In the genomic region with DNA sequence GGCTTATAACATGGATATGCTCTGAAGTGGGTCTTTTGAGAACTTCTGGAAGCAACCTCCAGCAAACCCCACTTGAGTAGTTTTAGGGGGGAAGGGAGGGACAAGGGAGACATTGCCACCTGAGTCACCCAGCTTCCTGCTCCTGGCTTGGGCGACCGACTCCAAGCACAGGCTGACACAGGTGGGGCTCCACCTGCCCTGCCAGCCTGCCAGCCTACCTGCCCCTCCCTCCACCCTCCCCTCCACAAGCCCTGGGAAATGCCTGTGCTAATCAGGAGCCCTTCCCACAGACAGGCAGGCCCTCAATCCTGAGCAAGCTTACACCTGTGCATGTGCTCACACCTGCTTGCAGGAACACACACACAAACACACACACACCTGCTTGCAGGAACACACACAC, we compare ENCODE assay signal across 14 mouse cellular contexts. TPM values are rescaled to one million over a fixed set of nuclear protein-coding genes. Genes with fewer than 3 reads are reported as not detected.
DNase-seq lines count a peak whose midpoint lies in the region; ATAC-seq and TF ChIP-seq lines count a peak whose summit lies in the region.
"Had no signal": no experiment of that assay in that cellular context is flagged by ENCODE, and none has a peak within 500 bp of the region (broad histone marks: within the 10 kb centered on the region; RNA-seq: fewer than 3 reads in every experiment).

No protein-coding gene starts in this region.

- H3K4me1 ChIP-seq in hindbrain, embryonic 10.5 days (replicated peaks): peaks cover 32% of the 10 kb centered on the region
- peaks cover 2% of the 10 kb centered on the region; the same call in 1 of the 2 replicates for H3K4me1 ChIP-seq in hindbrain, embryonic 16.5 days (ENCODE audit: control insufficient read depth, insufficient read depth, low read depth, low read length)
- H3K4me1 ChIP-seq in heart, embryonic 16.5 days (ENCODE audit: control insufficient read depth, insufficient read depth, low read length): peaks cover 50% of the 10 kb centered on the region
- peaks cover 28% of the 10 kb centered on the region for H3K4me1 ChIP-seq in intestine, postnatal 0 days (replicated peaks; ENCODE audit: control insufficient read depth, insufficient read depth, low read length)
- H3K4me1 ChIP-seq: forebrain, embryonic 13.5 days had no signal

- H3K9ac ChIP-seq in hindbrain, embryonic 16.5 days (ENCODE audit: low read depth, low read length): no peak overlapping the region
- H3K9ac ChIP-seq in heart, embryonic 16.5 days (ENCODE audit: low read length): peak overlapping the region; percentile 16
- peak overlapping the region; percentile 12 for H3K9ac ChIP-seq in intestine, postnatal 0 days (ENCODE audit: low read depth, low read length)
- H3K9ac ChIP-seq: embryonic facial prominence, embryonic 12.5 days; forebrain, embryonic 13.5 days; midbrain, embryonic 15.5 days had no signal

- no peaks in the 10 kb centered on the region for H3K79me2 ChIP-seq in myocyte (ENCODE audit: control insufficient read depth, insufficient read depth)

- no peak overlapping the region for H3ac ChIP-seq in myocyte (ENCODE audit: control insufficient read depth, insufficient read length)

- H3K4me3 ChIP-seq in hindbrain, embryonic 10.5 days: no peak overlapping the region
- no peak overlapping the region for H3K4me3 ChIP-seq in hindbrain, embryonic 16.5 days (ENCODE audit: low read length)
- H3K4me3 ChIP-seq in heart, embryonic 16.5 days (ENCODE audit: low read length): no peak overlapping the region
- H3K4me3 ChIP-seq in intestine, postnatal 0 days (ENCODE audit: low read depth, low read length): no peak overlapping the region
- H3K4me3 ChIP-seq in myocyte: no peak overlapping the region
- H3K4me3 ChIP-seq: embryonic facial prominence, embryonic 12.5 days; forebrain, embryonic 13.5 days; left cerebral cortex, adult 2 months; midbrain, embryonic 15.5 days had no signal

- no peaks in the 10 kb centered on the region for H3K36me3 ChIP-seq in hindbrain, embryonic 10.5 days
- H3K36me3 ChIP-seq in hindbrain, embryonic 16.5 days (ENCODE audit: control insufficient read depth, insufficient read depth, low read length): no peaks in the 10 kb centered on the region
- H3K36me3 ChIP-seq in heart, embryonic 16.5 days (ENCODE audit: control insufficient read depth, insufficient read depth): no peaks in the 10 kb centered on the region
- no peaks in the 10 kb centered on the region for H3K36me3 ChIP-seq in intestine, postnatal 0 days (ENCODE audit: control insufficient read depth, insufficient read depth)
- no peaks in the 10 kb centered on the region for H3K36me3 ChIP-seq in myocyte (ENCODE audit: control insufficient read depth, insufficient read depth)
- H3K36me3 ChIP-seq: midbrain, embryonic 15.5 days had no signal

- H3K9me3 ChIP-seq in hindbrain, embryonic 10.5 days: no peaks in the 10 kb centered on the region
- H3K9me3 ChIP-seq in hindbrain, embryonic 16.5 days (ENCODE audit: control insufficient read depth, low read length): no peaks in the 10 kb centered on the region
- H3K9me3 ChIP-seq in heart, embryonic 16.5 days (replicated peaks; ENCODE audit: control insufficient read depth, low read length): no peaks in the 10 kb centered on the region
- no peaks in the 10 kb centered on the region for H3K9me3 ChIP-seq in intestine, postnatal 0 days (ENCODE audit: control insufficient read depth)
- H3K9me3 ChIP-seq: embryonic facial prominence, embryonic 12.5 days; forebrain, embryonic 13.5 days; midbrain, embryonic 15.5 days had no signal

- no peak for DNase-seq in hindbrain, embryonic 10.5 days (ENCODE audit: low spot score)
- DNase-seq in c-Kit-positive CD71-positive TER-119-positive erythroid progenitor cells, embryonic 14.5 days (ENCODE audit: low spot score): no peak
- DNase-seq: cerebellum, adult 8-10 months; gastrocnemius, postnatal 36 days; right cerebral cortex, postnatal 14 days had no signal

- peaks cover 8% of the 10 kb centered on the region; the same call in 1 of the 2 replicates for H3K27me3 ChIP-seq in hindbrain, embryonic 10.5 days (ENCODE audit: insufficient read depth, poor library complexity, severe bottlenecking)
- H3K27me3 ChIP-seq in hindbrain, embryonic 16.5 days (replicated peaks; ENCODE audit: control insufficient read depth, insufficient read depth, low read length): no peaks in the 10 kb centered on the region
- H3K27me3 ChIP-seq in heart, embryonic 16.5 days (ENCODE audit: control insufficient read depth, insufficient read depth, low read length): no peaks in the 10 kb centered on the region
- no peaks in the 10 kb centered on the region for H3K27me3 ChIP-seq in intestine, postnatal 0 days (replicated peaks; ENCODE audit: control insufficient read depth, insufficient read depth, low read length)
- H3K27me3 ChIP-seq in myocyte (ENCODE audit: control insufficient read depth, insufficient read depth, insufficient read length): no peaks in the 10 kb centered on the region
- H3K27me3 ChIP-seq: embryonic facial prominence, embryonic 12.5 days; midbrain, embryonic 15.5 days had no signal

- H3K4me2 ChIP-seq in hindbrain, embryonic 16.5 days (ENCODE audit: low read length): no peak overlapping the region
- H3K4me2 ChIP-seq in heart, embryonic 16.5 days (ENCODE audit: low read depth, low read length): peak overlapping the region; percentile 34
- no peak overlapping the region for H3K4me2 ChIP-seq in intestine, postnatal 0 days (replicated peaks; ENCODE audit: low read depth)
- peak overlapping the region; percentile 35 for H3K4me2 ChIP-seq in myocyte (ENCODE audit: low read depth)
- H3K4me2 ChIP-seq: embryonic facial prominence, embryonic 12.5 days; forebrain, embryonic 13.5 days; midbrain, embryonic 15.5 days had no signal

- TF ChIP-seq CTCF in intestine, postnatal 0 days (IDR thresholded peaks at IDR 0.05; ENCODE audit: low read depth): no peak

- H3K27ac ChIP-seq in hindbrain, embryonic 10.5 days: 0 out of 2 replicates have a peak overlapping the region, but pooled peaks have one; percentile 41
- H3K27ac ChIP-seq in hindbrain, embryonic 16.5 days (ENCODE audit: low read depth, low read length): no peak overlapping the region
- peak overlapping the region; percentile 95 for H3K27ac ChIP-seq in heart, embryonic 16.5 days (ENCODE audit: low read length)
- peak overlapping the region; percentile 35; the same call in 1 of the 2 replicates for H3K27ac ChIP-seq in intestine, postnatal 0 days (ENCODE audit: low read depth, low read length)
- H3K27ac ChIP-seq: embryonic facial prominence, embryonic 12.5 days; forebrain, embryonic 13.5 days; left cerebral cortex, adult 2 months; midbrain, embryonic 15.5 days had no signal

- 81% methylated on average over 2 of the region's 2 CpGs for WGBS in hindbrain, embryonic 10.5 days
- WGBS in hindbrain, embryonic 16.5 days: 83% methylated on average over 2 of the region's 2 CpGs
- WGBS in heart, embryonic 16.5 days: 39% methylated on average over 2 of the region's 2 CpGs
- WGBS in intestine, postnatal 0 days: 35% methylated on average over 2 of the region's 2 CpGs

- no peak for TF ChIP-seq POLR2A in myocyte (IDR thresholded peaks at IDR 0.05; ENCODE audit: insufficient read length, low read depth)

- ATAC-seq in hindbrain, embryonic 16.5 days: no peak
- ATAC-seq in heart, embryonic 16.5 days (replicated peaks; ENCODE audit: extremely low read depth, insufficient read depth, low FRiP score): no peak
- ATAC-seq in intestine, postnatal 0 days: peak; percentile 36
- no peak for ATAC-seq in monocyte, adult 5-6 weeks (replicated peaks; ENCODE audit: insufficient number of reproducible peaks, low FRiP score, low TSS enrichment, poor library complexity, severe bottlenecking)
- ATAC-seq: forebrain, embryonic 13.5 days; midbrain, embryonic 15.5 days had no signal

RNA-seq across cellular contexts. Expression of a gene that starts 5.1 kb away (rescaled TPM):
- 45.0 and 53.6 TPM in 2 replicates for polyA plus RNA-seq in hindbrain, embryonic 10.5 days (2016; fragmentation: Nextera tagmentation; extraction: Ambion mirVana)
- 68.8 and 77.7 TPM in 2 replicates for polyA plus RNA-seq in hindbrain, embryonic 16.5 days (2015; fragmentation: Nextera tagmentation; extraction: Ambion mirVana)
- polyA plus RNA-seq in heart, embryonic 16.5 days (2015; fragmentation: Nextera tagmentation; extraction: Ambion mirVana): 140 and 155 TPM in 2 replicates
- polyA plus RNA-seq in intestine, postnatal 0 days (2015; fragmentation: Nextera tagmentation; extraction: Ambion mirVana): 102 and 103 TPM in 2 replicates
- polyA plus RNA-seq in myocyte (2012; fragmentation: generic; extraction: Trizol): 161 TPM
- total RNA-seq in monocyte, adult 5-6 weeks (2017): 14.7 to 28.8 TPM (median 21.2 TPM) in 3 replicates

RNA-seq across cellular contexts. Expression of a gene that starts 12.0 kb away (rescaled TPM):
- polyA plus RNA-seq in hindbrain, embryonic 10.5 days (2016; fragmentation: Nextera tagmentation; extraction: Ambion mirVana): 27.0 and 27.8 TPM in 2 replicates
- polyA plus RNA-seq in hindbrain, embryonic 16.5 days (2015; fragmentation: Nextera tagmentation; extraction: Ambion mirVana): 21.5 and 25.5 TPM in 2 replicates
- 50.8 and 52.6 TPM in 2 replicates for polyA plus RNA-seq in heart, embryonic 16.5 days (2015; fragmentation: Nextera tagmentation; extraction: Ambion mirVana)
- polyA plus RNA-seq in intestine, postnatal 0 days (2015; fragmentation: Nextera tagmentation; extraction: Ambion mirVana): 17.0 and 17.2 TPM in 2 replicates
- 115 TPM for polyA plus RNA-seq in myocyte (2012; fragmentation: generic; extraction: Trizol)
- total RNA-seq in monocyte, adult 5-6 weeks (2017): 0.64 to 5.3 TPM (median 3.1 TPM) in 3 replicates

RNA-seq across cellular contexts. Expression of a gene that starts 12.8 kb away (rescaled TPM):
- 51.0 and 52.0 TPM in 2 replicates for polyA plus RNA-seq in hindbrain, embryonic 10.5 days (2016; fragmentation: Nextera tagmentation; extraction: Ambion mirVana)
- polyA plus RNA-seq in hindbrain, embryonic 16.5 days (2015; fragmentation: Nextera tagmentation; extraction: Ambion mirVana): 29.2 and 33.1 TPM in 2 replicates
- polyA plus RNA-seq in heart, embryonic 16.5 days (2015; fragmentation: Nextera tagmentation; extraction: Ambion mirVana): 89.4 and 98.0 TPM in 2 replicates
- polyA plus RNA-seq in intestine, postnatal 0 days (2015; fragmentation: Nextera tagmentation; extraction: Ambion mirVana): 31.7 and 37.0 TPM in 2 replicates
- polyA plus RNA-seq in myocyte (2012; fragmentation: generic; extraction: Trizol): 162 TPM
- 0.57 to 4.4 TPM (median 2.1 TPM) in 3 replicates for total RNA-seq in monocyte, adult 5-6 weeks (2017)

RNA-seq across cellular contexts. Expression of a gene that starts 38.9 kb away (rescaled TPM):
- polyA plus RNA-seq in hindbrain, embryonic 10.5 days (2016; fragmentation: Nextera tagmentation; extraction: Ambion mirVana): 115 and 121 TPM in 2 replicates
- 127 TPM in 2 replicates for polyA plus RNA-seq in hindbrain, embryonic 16.5 days (2015; fragmentation: Nextera tagmentation; extraction: Ambion mirVana)
- polyA plus RNA-seq in heart, embryonic 16.5 days (2015; fragmentation: Nextera tagmentation; extraction: Ambion mirVana): 107 and 110 TPM in 2 replicates
- polyA plus RNA-seq in intestine, postnatal 0 days (2015; fragmentation: Nextera tagmentation; extraction: Ambion mirVana): 31.6 and 33.0 TPM in 2 replicates
- 47.6 TPM for polyA plus RNA-seq in myocyte (2012; fragmentation: generic; extraction: Trizol)
- total RNA-seq in monocyte, adult 5-6 weeks (2017): 8.0 to 38.5 TPM (median 14.4 TPM) in 3 replicates

RNA-seq across cellular contexts. Expression of a gene that starts 39.0 kb away (rescaled TPM):
- 0.58 and 0.63 TPM in 2 replicates for polyA plus RNA-seq in hindbrain, embryonic 10.5 days (2016; fragmentation: Nextera tagmentation; extraction: Ambion mirVana)
- polyA plus RNA-seq in hindbrain, embryonic 16.5 days (2015; fragmentation: Nextera tagmentation; extraction: Ambion mirVana): 0.75 and 1.2 TPM in 2 replicates
- polyA plus RNA-seq in heart, embryonic 16.5 days (2015; fragmentation: Nextera tagmentation; extraction: Ambion mirVana): 0.29 and 0.47 TPM in 2 replicates
- polyA plus RNA-seq in intestine, postnatal 0 days (2015; fragmentation: Nextera tagmentation; extraction: Ambion mirVana): 0.13 and 0.14 TPM in 2 replicates
- polyA plus RNA-seq in myocyte (2012; fragmentation: generic; extraction: Trizol): 0.20 TPM
- 0.97 TPM in 1 of 3 replicates, not detected in the others for total RNA-seq in monocyte, adult 5-6 weeks (2017)

Comparison
In these comparisons a context has a peak if more than half of its experiments do, and no peak if none do; other contexts are left out.
1. H3K4me2 ChIP-seq: peak in heart, embryonic 16.5 days (single experiment) and myocyte (single experiment); none in hindbrain, embryonic 16.5 days (single experiment) and intestine, postnatal 0 days (single experiment).